Mouse (Mus musculus): ENCODE results near the gene Olfr622.

- TF ChIP-seq CTCF (conservative IDR thresholded peaks at IDR 0.05; ENCODE audit: low read length): no peak
- no peak for TF ChIP-seq NANOG (IDR thresholded peaks at IDR 0.05; ENCODE audit: borderline replicate concordance, low read length)
Measured at GRCm38 (mm10) chr7:103671091-103671490, 28.6 kb upstream of the Olfr622 start, which contains the start of gene Olfr624.

Data from E14TG2a.4 (cell line).